Mouse (Mus musculus): ENCODE data around the gene Ltbp3. TPM values are rescaled to one million over a fixed set of nuclear protein-coding genes. Genes with fewer than 3 reads are reported as not detected.

Gene Ltbp3
- total RNA-seq, 2 experiments from 2014 or later: 27.0 to 31.6 TPM

DNA sequence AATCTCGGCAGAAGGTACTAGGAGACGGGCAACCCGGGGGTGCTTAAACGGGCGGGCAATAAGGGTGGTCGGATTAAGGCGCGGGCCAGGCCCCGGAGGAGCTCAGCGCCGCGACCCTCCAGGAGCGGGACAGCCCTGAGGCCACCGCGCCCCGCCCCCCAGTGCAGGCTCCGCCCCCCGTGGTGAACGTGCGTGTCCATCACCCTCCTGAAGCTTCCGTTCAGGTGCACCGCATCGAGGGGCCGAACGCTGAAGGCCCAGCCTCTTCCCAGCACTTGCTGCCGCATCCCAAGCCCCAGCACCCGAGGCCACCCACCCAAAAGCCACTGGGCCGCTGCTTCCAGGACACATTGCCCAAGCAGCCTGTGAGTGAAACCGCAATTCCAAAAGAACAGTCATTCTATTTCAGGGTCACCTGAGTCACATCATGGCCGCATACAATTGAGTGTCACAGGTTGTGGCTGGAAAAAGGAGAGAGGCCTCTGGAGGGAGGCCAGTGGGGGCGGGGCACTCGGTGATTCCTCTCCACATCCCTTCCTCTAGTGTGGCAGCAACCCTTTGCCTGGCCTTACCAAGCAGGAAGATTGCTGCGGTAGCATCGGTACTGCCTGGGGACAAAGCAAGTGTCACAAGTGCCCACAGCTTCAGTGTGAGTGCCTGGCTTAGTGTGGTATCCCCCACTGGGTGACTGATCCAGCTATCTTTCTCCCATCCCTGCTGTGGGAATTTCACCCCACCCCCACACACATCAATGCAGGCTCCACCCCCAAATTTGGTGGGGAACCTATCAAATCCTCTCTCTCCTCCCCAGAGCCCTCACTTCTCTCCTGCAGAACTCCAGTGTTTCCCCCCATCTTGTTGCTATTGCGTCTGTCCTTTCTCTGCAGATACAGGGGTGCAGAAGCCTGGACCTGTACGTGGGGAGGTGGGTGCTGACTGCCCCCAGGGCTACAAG is 5.3 kb downstream of the Ltbp3 start:
- DNase-seq (ENCODE audit: low spot score in 2 of 2): no peak
- intact Hi-C loops (cut with DNase I): no loop called here

DNA sequence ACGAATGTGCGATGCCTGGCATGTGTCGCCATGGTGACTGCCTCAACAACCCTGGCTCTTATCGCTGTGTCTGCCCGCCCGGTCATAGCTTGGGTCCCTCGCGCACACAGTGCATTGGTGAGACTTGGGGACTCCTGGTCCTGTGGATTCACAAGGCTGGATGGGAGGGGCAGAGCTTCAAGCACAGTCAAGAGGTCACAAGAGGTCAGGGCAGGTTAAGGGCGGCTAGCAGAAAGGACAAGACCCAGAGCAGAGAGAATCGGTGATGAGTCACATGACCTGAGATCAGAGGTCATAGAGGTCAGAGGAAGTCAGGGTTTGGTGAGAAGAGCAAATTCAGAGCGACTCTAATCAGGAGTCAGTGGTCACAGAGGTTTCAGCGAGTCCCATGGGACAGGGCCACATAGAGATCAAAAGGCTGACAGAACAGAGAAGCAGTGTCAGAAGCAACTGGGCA is 6.2 kb downstream of the Ltbp3 start:
- intact Hi-C loops (cut with DNase I): no loop called here
- DNase-seq (ENCODE audit: low spot score in 2 of 2): no peak

DNA sequence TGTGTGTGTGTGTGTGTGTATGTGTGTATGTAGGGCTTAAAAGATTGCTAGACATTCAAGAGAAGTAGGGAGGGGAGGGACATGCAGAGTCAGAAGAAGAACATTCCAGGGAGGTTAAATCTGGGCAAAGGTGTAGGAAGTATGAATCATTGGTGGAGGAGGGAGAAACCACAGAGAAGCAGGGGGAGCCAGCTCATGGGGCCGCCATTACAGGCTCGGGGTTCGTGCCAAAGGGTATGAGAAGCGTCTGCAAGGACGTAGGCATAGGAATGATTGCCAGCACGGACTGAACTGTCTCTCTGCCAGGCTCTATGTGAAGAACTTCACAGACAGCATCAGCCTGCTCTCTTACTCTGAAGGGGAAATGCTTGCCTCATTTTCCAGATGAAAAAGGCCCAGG is 8.8 kb downstream of the Ltbp3 start:
- intact Hi-C loops (cut with DNase I): no loop called here
- peak in 1 of 2 experiments; percentile 65 for DNase-seq (ENCODE audit: low spot score in 2 of 2)

DNA sequence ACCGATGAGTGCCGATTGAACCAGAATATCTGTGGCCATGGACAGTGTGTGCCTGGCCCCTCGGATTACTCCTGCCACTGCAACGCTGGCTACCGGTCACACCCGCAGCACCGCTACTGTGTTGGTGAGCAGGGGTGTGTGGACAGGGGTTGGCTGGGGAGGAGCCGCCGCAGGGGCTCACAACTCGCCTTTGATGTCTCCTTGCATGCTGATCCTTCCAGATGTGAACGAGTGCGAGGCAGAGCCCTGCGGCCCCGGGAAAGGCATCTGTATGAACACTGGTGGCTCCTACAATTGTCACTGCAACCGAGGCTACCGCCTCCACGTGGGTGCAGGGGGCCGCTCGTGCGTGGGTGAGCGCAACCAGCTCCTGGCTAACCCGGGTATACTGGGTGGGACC is 10.2 kb downstream of the Ltbp3 start:
- intact Hi-C loops (cut with DNase I): no loop called here
- DNase-seq (ENCODE audit: low spot score in 2 of 2): no peak

DNA sequence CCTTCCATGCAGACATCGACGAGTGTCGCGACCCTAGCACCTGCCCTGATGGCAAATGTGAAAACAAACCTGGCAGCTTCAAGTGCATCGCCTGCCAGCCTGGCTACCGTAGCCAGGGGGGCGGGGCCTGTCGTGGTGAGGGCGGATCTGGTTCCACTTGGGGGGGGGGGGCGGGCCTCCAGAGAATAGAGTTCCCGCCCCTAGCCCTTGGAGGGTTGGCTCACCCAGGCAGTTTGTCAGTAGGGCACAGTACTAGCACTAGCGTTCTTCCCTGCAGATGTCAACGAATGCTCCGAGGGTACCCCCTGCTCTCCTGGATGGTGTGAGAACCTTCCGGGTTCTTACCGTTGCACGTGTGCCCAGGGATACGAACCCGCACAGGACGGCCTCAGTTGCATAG is 11.0 kb downstream of the Ltbp3 start:
- intact Hi-C loops (cut with DNase I): no loop called here

DNA sequence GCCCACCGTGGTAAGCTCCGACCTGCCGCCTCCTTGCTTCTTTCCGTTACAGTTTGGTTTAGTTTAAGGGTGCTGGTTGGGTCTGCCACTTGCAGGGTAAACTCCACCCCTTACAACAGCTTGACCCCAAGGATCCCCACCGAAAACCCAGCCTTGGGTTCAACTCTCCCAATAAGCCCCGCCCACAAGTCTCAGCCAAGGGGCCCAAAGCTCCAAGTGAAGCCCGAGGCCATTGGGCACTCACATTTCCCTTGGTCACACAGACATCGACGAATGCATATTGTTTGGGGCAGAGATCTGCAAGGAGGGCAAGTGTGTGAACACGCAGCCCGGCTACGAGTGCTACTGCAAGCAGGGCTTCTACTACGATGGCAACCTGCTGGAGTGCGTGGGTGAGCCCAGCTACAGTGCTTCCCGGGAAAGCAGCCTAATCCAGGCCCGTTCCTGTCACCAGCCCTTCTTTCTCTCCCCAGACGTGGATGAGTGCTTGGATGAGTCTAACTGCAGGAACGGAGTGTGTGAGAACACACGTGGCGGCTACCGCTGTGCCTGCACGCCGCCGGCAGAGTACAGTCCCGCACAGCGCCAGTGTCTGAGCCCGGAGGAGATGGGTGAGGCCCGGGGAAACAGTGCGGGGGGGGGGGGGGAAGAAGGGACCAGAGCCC is 15.7 kb downstream of the Ltbp3 start:
- intact Hi-C loops (cut with DNase I): no loop called here
- DNase-seq (ENCODE audit: low spot score in 2 of 2): peak; percentile 81 to 97

More for the DNA sequence above, 11.0 kb downstream of the Ltbp3 start:
- DNase-seq (ENCODE audit: low spot score in 2 of 2): no peak

DNA sequence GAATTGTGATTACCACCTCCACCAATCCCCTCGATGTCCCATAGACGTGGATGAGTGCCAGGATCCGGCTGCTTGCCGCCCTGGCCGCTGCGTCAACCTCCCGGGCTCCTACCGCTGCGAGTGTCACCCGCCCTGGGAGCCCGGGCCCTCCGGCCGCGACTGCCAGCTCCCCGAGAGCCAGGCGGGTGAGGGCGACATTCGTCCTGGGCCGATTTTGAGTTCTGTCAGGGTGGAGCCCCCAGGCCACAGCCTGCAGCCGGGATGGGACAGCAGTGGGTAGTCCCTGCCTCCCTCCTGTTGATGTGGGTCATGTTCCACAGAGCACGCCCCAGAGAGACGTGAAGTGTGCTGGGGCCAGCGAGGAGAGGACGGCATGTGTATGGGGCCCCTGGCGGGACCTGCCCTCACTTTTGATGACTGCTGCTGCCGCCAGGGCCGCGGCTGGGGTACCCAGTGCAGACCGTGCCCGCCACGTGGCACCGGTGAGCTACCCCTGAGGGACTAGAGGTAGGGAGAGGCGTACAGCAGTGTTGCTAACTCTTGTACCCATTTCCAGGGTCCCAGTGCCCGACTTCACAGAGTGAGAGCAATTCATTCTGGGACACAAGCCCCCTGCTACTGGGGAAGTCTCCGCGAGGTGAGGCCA is 16.4 kb downstream of the Ltbp3 start:
- intact Hi-C loops (cut with DNase I): no loop called here
- no peak for DNase-seq (ENCODE audit: low spot score in 2 of 2)

DNA sequence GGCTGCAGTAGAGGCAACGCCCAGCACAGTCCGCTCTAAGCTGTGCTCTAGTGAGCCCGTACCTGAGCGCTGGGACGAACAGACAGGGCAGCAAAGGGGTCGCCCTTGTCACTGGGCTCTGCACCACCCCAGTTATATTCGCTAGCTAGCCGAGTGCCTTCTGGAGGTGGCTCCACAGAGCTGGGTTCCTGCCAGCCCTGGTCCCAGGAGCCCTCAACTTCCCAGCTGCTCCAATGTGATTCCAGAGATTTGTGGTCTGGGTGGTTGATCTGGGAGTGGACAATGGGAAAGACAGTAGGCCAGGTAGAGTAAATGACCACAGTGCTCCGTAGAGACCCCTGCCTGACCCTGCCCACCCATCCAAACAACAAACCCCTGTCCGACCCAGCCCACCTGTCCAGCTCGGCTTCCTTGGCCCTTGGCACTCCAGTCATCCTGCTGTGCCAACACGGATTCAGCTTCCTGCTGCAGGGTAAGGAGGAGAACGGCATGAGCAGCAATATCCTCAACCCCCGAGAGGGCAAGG is 18.2 kb downstream of the Ltbp3 start:
- intact Hi-C loops (cut with DNase I): no loop called here
- DNase-seq (ENCODE audit: low spot score in 2 of 2): no peak

DNA sequence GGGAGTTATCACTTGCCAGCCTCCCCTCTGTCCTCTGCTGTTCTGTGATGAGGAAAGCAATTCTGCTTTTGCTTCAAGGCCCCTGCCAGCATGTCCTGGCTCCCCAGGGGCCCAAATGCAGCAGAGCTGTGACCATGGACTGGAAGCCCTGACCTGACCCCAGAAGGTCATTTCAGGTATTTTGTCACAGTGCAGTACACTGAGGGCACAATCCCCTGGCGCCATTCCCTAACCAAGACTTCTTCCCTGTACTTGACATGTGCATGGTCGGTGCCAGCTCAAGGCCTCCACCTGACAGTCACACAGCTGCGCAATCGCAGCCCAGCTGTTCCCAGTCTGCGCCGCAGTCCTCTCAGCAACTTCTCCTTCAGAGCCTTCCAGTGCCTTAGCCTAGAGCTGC is 22.5 kb downstream of the Ltbp3 start:
- intact Hi-C loops (cut with DNase I): no loop called here
- DNase-seq (ENCODE audit: low spot score in 2 of 2): no peak

DNA sequence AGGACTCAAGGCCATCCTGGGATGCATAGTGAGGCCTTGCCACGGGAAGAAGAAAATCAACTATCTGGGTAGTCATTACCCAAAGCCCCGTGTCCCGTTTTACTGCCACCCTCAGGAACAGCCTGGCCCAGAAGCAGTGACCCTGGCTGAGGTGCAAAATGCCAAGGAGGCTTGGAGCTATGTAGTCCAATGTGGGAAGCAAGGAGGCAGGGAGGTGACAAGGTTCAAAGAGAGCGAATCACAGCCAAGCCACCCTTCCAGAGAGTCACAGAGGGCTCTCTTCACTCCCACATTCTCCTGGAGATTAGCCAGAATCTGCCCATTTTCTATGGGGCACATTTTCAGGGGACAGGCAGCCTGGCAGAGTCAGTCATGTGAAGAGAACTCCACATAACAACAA is 26.6 kb downstream of the Ltbp3 start:
- DNase-seq (ENCODE audit: low spot score in 2 of 2): no peak
- intact Hi-C loops (cut with DNase I): no loop called here

DNA sequence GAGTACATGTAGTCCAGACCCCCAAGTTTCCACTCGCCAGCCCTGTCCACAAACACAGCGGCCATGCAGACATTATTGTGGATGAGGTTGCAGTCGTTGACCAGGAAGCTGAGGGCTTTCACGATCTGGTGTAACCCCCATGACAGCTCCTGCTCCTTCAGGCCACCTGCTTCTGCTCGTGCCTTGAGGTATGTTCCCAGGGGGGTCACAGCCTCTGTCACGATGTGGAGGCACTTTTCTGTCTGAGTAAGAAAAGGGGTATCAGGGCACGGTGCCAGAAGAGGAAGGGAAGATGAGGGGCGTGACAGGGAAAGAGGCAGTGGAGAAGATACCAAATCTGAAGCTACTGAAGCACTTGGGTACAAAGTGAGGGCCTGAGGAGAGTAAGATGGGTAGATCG is 29.6 kb downstream of the Ltbp3 start:
- no peak for DNase-seq (ENCODE audit: low spot score in 2 of 2)
- intact Hi-C loops (cut with DNase I): loop anchor here (2.0 kb wide), 1 partner anchor 42 kb away; the partner anchor contains the start of gene Fam89b

DNA sequence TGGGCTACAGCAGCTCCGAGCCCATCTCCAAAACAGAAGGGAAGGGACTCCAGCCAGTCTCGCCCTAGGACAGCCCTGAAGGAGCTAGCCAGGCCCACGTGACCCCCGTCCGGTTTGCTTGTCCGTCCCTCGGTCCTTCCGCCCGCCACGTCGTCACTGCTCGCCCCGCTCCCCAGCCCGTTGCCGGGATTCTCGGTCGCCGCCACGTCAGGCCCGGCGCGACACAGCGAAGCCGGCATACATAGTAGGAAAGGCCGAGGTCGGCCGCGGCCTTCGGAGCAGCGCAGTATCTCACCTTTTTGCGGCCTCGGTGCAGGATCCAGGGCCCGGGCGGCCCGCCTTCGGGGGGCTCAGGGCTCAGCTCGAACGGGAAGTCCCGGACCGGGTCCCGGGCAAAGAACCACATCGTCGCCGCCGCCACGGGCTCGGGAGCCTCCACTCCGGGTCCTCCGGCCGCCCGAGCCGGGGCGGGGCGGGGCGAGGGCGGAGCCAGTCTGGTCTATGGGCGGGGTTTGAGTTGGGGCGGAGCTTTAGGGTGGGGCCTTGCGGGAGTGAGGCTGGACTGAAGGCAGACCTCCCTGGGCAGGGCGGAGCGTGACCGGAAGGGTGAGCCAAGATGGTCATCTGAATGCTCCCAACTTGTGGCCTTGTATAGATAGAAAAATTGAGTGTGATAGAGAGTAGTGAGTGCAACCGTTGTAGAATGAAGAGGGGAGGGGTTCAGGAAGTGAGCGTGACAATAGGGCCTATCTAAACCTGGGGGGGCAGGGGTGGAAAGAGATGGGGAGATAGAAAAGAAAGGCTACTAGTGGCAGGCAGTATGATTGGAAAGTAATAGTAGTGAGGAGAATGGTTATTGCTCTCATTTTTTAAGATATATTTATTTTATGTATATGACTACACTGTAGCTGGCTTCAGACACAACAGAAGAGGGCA is 30.5 kb downstream of the Ltbp3 start, which contains the start of gene Scyl1:
TSS of gene Scyl1 (minus strand) at position 495 of the 936 bp plus-strand sequence.
- DNase-seq (ENCODE audit: low spot score in 2 of 2): peak; percentile 89 to 93
- intact Hi-C loops (cut with DNase I): loop anchor here (2.0 kb wide), 1 partner anchor 42 kb away; the partner anchor contains the start of gene Fam89b

DNA sequence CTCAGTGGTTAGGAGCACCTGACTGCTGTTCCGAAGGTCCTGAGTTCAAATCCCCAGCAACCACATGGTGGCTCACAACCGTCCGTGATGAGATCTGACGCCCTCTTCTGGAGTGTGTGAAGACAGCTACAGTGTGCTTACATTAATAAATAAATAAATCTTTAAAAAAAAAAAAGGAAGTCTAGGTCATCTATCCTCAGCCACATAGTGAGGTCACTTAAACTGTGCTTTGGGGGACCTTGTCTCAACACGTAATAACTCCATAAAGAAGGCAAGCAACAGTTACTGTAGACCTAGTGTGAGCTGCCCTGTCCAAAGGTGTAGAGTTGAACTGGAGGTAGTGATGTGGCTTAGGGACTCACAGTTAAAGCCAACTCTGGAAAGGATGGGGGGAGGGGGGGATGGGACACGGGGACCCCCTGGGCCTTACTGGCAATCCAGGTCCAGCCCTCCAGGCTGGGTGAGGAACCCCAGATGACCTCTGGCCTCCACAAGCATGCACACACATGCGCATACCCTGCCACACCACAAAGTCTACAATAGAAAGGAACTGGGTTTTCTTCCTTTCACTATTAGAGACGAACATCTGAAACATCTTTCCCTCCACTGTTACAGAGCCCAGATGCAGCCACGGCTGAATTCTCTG is 36.8 kb downstream of the Ltbp3 start:
- intact Hi-C loops (cut with DNase I): no loop called here
- DNase-seq (ENCODE audit: low spot score in 2 of 2): no peak

DNA sequence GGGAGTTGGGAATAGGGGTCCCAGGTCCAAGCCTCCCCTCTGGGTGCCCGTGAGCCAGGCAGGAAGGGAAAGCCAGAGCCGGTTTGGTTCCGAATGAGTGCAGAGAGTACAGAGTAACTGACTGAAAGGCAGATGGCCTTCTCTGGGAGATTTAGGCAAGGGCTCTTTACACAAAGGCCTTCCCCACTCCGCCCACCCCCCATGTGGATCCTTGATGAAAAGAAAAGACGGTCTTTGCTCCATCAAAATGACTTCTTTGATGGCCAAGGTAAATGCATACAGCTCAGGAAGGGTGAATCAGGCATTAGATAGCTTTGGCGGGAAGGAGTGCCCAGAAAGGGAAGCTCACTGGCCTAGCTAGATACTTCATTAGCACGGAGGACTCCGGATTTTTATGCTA is 37.6 kb downstream of the Ltbp3 start:
- intact Hi-C loops (cut with DNase I): no loop called here
- no peak for DNase-seq (ENCODE audit: low spot score in 2 of 2)

DNA sequence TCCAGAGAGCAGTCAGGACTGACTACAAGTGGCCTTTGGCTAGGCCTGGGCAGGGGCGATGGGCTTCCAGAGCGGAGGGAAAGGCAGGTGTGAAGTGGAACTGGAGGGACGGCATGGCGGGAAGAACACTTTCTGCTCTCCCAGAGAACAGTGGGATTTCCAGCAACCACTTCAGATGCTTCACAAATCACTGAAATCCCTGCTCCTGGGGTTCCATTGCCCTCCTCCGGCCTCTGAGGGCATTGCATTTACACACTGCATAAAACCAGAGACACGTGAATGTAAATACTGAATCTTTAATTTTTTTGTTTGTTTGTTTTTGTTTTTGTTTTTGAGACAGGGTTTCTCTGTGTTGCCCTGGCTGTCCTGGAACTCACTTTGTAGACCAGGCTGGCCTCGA is 39.5 kb downstream of the Ltbp3 start:
- intact Hi-C loops (cut with DNase I): loop anchor here (1.0 to 10.0 kb wide), 2 partner anchors 69 to 245 kb away; no protein-coding TSS in a partner anchor
- DNase-seq (ENCODE audit: low spot score in 2 of 2): no peak

DNA sequence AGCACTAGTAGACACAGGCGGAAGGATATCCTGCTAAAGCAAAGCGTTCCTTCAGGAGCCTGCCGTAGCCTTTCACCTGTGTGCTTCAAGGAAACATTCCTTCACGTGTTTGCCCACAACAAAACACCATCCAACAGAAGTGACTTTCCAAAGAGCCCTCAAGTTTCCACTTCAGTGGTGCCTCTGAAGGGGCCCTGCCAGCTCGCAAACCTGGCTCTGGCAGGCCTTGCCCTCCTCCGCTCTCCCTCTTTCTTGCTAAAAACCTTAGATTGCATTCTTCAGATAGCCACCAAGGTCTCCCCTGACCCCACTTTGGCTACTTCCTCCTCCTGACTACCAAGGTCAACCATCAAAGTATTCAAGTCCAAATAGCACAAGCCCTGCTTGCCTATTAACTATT is 40.8 kb downstream of the Ltbp3 start:
- intact Hi-C loops (cut with DNase I): loop anchor here (10.0 kb wide), 1 partner anchor 243 kb away; no protein-coding TSS in a partner anchor
- no peak for DNase-seq (ENCODE audit: low spot score in 2 of 2)

DNA sequence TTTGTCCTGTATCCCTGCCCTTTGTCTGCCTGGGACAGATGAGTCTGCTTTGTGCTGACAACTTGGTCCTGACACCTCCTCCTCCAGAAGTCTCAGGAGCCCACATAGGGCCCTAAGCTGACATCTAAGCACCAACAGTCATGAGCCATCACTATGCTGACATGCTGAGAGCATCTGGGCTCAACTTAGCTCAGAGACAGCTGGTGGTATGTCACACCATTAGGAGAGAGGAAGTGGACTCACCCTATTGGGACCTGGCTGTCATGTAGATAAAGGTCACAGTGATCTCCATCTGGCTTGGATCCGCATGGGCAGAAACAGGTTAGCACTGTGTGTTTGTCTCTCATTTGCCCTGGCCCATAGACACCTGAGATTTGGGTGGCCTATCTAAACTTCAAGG is 41.4 kb downstream of the Ltbp3 start:
- intact Hi-C loops (cut with DNase I): loop anchor here (10.0 kb wide), 1 partner anchor 243 kb away; no protein-coding TSS in a partner anchor
- DNase-seq (ENCODE audit: low spot score in 2 of 2): no peak

DNA sequence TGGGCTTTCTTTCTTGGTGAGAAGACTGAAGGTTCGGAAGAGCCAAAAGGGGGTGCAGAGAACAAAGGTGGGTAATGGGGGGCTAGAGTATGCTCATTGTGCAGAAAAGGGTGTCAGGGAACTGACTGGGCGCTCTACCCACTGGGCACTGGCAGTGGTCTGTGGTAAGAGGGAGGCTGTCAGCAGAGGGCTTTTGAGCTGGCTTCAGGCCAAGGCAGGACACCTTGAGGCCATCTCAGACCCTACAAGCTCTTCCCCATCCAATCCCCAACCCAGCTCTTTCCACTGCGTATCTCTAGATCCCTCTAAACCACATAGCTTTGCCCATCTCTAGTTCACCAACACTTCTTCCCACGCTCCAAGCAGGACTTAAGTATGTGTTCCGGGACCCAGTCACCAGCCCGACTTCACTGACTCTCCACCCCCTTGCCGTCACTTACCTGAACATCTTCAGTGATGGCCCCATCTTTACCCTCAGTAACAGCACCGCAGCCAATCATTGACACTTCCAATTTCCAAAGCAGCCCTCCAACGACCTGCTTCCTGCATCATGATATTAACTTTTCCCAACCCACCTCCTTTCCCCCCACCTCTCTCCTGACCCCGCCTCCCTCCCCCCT is 44.4 kb downstream of the Ltbp3 start:
- DNase-seq (ENCODE audit: low spot score in 2 of 2): no peak
- intact Hi-C loops (cut with DNase I): loop anchor here (5.0 to 10.0 kb wide), 2 partner anchors 172 to 240 kb away; no protein-coding TSS in a partner anchor
